Mouse (Mus musculus) adrenal gland, adult 2 months (tissue): ENCODE measurements around the gene Eif5a. TPM values are rescaled to one million over a fixed set of nuclear protein-coding genes. Genes with fewer than 3 reads are reported as not detected.

Source experiments
- DNase-seq: peaks from one replicate; pipeline ENCODE4 v3.0.0; 2021
- polyA plus RNA-seq: library from polyadenylated mRNA; depleted of rRNA; stranded (reverse); fragments of >200 nt; gene quantifications from 2 replicates; pipeline ENCODE4 v1.2.3, GENCODE M21; 2012
- total RNA-seq, 2 experiments: library from RNA; stranded (reverse); gene quantifications; 2 replicates each; pipeline ENCODE4 v1.2.3; 2021

Eif5a gene
- total and polyA plus RNA-seq, 3 experiments, result 225 to 622 (median 572) TPM

- no peak for DNase-seq
Measured at GRCm38 (mm10) chr11:69902972-69903371, 18.8 kb downstream of the Eif5a start.

GRCm38 (mm10) chr11:69901993-69902392, 19.8 kb downstream of the Eif5a start:
- DNase-seq, result no peak

- DNase-seq, result peak; percentile 97
Measured at GRCm38 (mm10) chr11:69901406-69901846, 20.3 kb downstream of the Eif5a start.

GRCm38 (mm10) chr11:69900471-69901405, 21.0 kb downstream of the Eif5a start, which contains the start of the genes 2810408A11Rik and Neurl4:
Gene 2810408A11Rik, minus strand, starts transcription at chr11:69900987.
Gene Neurl4, plus strand, starts transcription at chr11:69901072.
- DNase-seq, result peak; percentile 92

- DNase-seq, result no peak
Measured at GRCm38 (mm10) chr11:69899870-69900269, 21.9 kb downstream of the Eif5a start.

- no peak for DNase-seq
Measured at GRCm38 (mm10) chr11:69895291-69895690, 26.5 kb downstream of the Eif5a start, which contains the start of gene Acap1. Gene Acap1, minus strand, starts transcription at chr11:69895539.

- no peak for DNase-seq
Measured at GRCm38 (mm10) chr11:69894671-69895070, 27.1 kb downstream of the Eif5a start.

- DNase-seq, result no peak
Measured at GRCm38 (mm10) chr11:69891482-69891881, 30.3 kb downstream of the Eif5a start.

GRCm38 (mm10) chr11:69886907-69887635, 34.7 kb downstream of the Eif5a start:
- no peak for DNase-seq

- DNase-seq, result no peak
Measured at GRCm38 (mm10) chr11:69884663-69885062, 37.1 kb downstream of the Eif5a start.

GRCm38 (mm10) chr11:69884240-69884639, 37.5 kb downstream of the Eif5a start:
- DNase-seq, result no peak

- DNase-seq, result no peak
Measured at GRCm38 (mm10) chr11:69883527-69884151, 38.1 kb downstream of the Eif5a start.

- DNase-seq, result no peak
Measured at GRCm38 (mm10) chr11:69883066-69883465, 38.7 kb downstream of the Eif5a start.

- no peak for DNase-seq
Measured at GRCm38 (mm10) chr11:69881787-69882670, 39.7 kb downstream of the Eif5a start.

- DNase-seq, result peak; percentile 97
Measured at GRCm38 (mm10) chr11:69880853-69881603, 40.7 kb downstream of the Eif5a start, which contains the start of gene Kctd11. Gene Kctd11, minus strand, starts transcription at chr11:69881406.

GRCm38 (mm10) chr11:69880506-69880852, 41.3 kb downstream of the Eif5a start:
- no peak for DNase-seq

GRCm38 (mm10) chr11:69879711-69880110, 42.0 kb downstream of the Eif5a start:
- no peak for DNase-seq

GRCm38 (mm10) chr11:69878952-69879351, 42.8 kb downstream of the Eif5a start:
- DNase-seq, result no peak

GRCm38 (mm10) chr11:69878399-69878798, 43.4 kb downstream of the Eif5a start:
- DNase-seq, result no peak

GRCm38 (mm10) chr11:69877878-69878277, 43.9 kb downstream of the Eif5a start, which contains the start of gene Tmem95:
Gene Tmem95, minus strand, starts transcription at chr11:69878018.
- DNase-seq, result no peak
